Mouse (Mus musculus) intestine, embryonic 16.5 days (tissue): ENCODE measurements around the gene Galns. TPM values are rescaled to one million over a fixed set of nuclear protein-coding genes. Genes with fewer than 3 reads are reported as not detected.

Experiments used
- ATAC-seq: fragments of 200-750 bp; cut with Nextera tagmentation; 2 replicates; pipeline ENCODE4 v1.8.0; 2017; ENCODE audit warnings: moderate TSS enrichment, moderate library complexity
- H3K27ac ChIP-seq: fragments of 300-500 bp; sonication (generic); 2 replicates; pipeline ENCODE4 v1.5.1; 2014; ENCODE audit warnings: mild to moderate bottlenecking, low read length
- H3K27me3 ChIP-seq: fragments of 300-500 bp; sonication (generic); replicated peaks from 2 replicates; pipeline ENCODE4 v1.6.1; 2014; ENCODE audit warnings: low read length, control low read depth, mixed read lengths; ENCODE audit not compliant: control insufficient read depth, insufficient read depth
- H3K36me3 ChIP-seq: fragments of 300-500 bp; sonication (generic); 2 replicates; pipeline ENCODE4 v1.6.1; 2014; ENCODE audit warnings: low read length, control low read depth; ENCODE audit not compliant: control insufficient read depth, insufficient read depth
- H3K4me1 ChIP-seq: fragments of 300-500 bp; sonication (generic); 2 replicates; pipeline ENCODE4 v1.6.1; 2014; ENCODE audit warnings: low read length, control low read depth, mixed read lengths; ENCODE audit not compliant: control insufficient read depth, insufficient read depth
- H3K4me2 ChIP-seq: fragments of 300-500 bp; sonication (generic); 2 replicates; pipeline ENCODE4 v1.6.1; 2014; ENCODE audit warnings: low read depth, low read length, control low read depth
- H3K4me3 ChIP-seq: fragments of 300-500 bp; sonication (generic); 2 replicates; pipeline ENCODE4 v1.5.1; 2014; ENCODE audit warnings: mild to moderate bottlenecking, low read length
- H3K9ac ChIP-seq: fragments of 300-500 bp; sonication (generic); 2 replicates; pipeline ENCODE4 v1.6.1; 2014; ENCODE audit warnings: low read depth, low read length
- H3K9me3 ChIP-seq: fragments of 300-500 bp; sonication (generic); 2 replicates; pipeline ENCODE4 v1.6.1; 2016; ENCODE audit warnings: low read length, control low read depth; ENCODE audit not compliant: control insufficient read depth
- WGBS: fragments of 180-500 bp; shearing (Covaris S2); extraction: QIAGEN DNeasy Blood & Tissue Kit; methylation state at CpG from one replicate; pipeline ENCODE4 v1.1.7; 2014; 5-methylcytosine and 5-hydroxymethylcytosine counted together
- polyA plus RNA-seq: library from polyadenylated mRNA; unstranded; fragments of >200 nt; fragmentation: Nextera tagmentation; extraction: Ambion mirVana; gene quantifications from 2 replicates; pipeline ENCODE4 v1.2.1, GENCODE M21; 2015

The Galns gene
- polyA plus RNA-seq, 1 experiment from 2014 or later, result 22.4 TPM

GRCm38 (mm10) chr8:122606810-122607209 is 4.5 kb downstream of the Galns start:
- 86% methylated on average over 11 of the region's 12 CpGs for WGBS
- Histone ChIP-seq H3K4me1 (peaks cover 8% of the 10 kb centered on the region), H3K4me3 (no peak overlapping the region), H3K4me2 (no peak overlapping the region), H3K36me3 (no peaks in the 10 kb centered on the region), H3K27me3 (no peaks in the 10 kb centered on the region), H3K9me3 (no peaks in the 10 kb centered on the region), H3K9ac (no peak overlapping the region), H3K27ac (no peak overlapping the region)
- ATAC-seq, result no peak

- H3K27me3 ChIP-seq, result no peaks in the 10 kb centered on the region
- no peak for ATAC-seq
- 77% methylated on average over 4 of the region's 4 CpGs for WGBS
- H3K9me3 ChIP-seq, result no peaks in the 10 kb centered on the region
- no peak overlapping the region for H3K4me3 ChIP-seq
- peaks cover 3% of the 10 kb centered on the region for H3K4me1 ChIP-seq
- H3K36me3 ChIP-seq, result no peaks in the 10 kb centered on the region
- no peak overlapping the region for H3K9ac ChIP-seq
- H3K27ac ChIP-seq, result no peak overlapping the region; the same call in 1 of the 2 replicates
- no peak overlapping the region for H3K4me2 ChIP-seq
Measured at GRCm38 (mm10) chr8:122605367-122605766, 5.9 kb downstream of the Galns start.

GRCm38 (mm10) chr8:122604640-122605039 is 6.6 kb downstream of the Galns start:
- Histone ChIP-seq H3K27me3 (no peaks in the 10 kb centered on the region), H3K9me3 (no peaks in the 10 kb centered on the region), H3K36me3 (no peaks in the 10 kb centered on the region), H3K4me1 (no peaks in the 10 kb centered on the region), H3K4me2 (no peak overlapping the region), H3K9ac (no peak overlapping the region; the same call in 1 of the 2 replicates), H3K27ac (peak overlapping the region; percentile 66), H3K4me3 (no peak overlapping the region)
- ATAC-seq, result peak; percentile 75
- WGBS, result 33% methylated on average over 1 of the region's 1 CpGs

GRCm38 (mm10) chr8:122600666-122601065 is 10.6 kb downstream of the Galns start:
- H3K4me3 ChIP-seq, result no peak overlapping the region
- no peaks in the 10 kb centered on the region for H3K27me3 ChIP-seq
- 95% methylated on average over 9 of the region's 9 CpGs for WGBS
- no peak for ATAC-seq
- H3K9ac ChIP-seq, result no peak overlapping the region
- no peaks in the 10 kb centered on the region for H3K36me3 ChIP-seq
- no peak overlapping the region for H3K27ac ChIP-seq
- no peaks in the 10 kb centered on the region for H3K9me3 ChIP-seq
- no peak overlapping the region for H3K4me2 ChIP-seq
- no peaks in the 10 kb centered on the region for H3K4me1 ChIP-seq

GRCm38 (mm10) chr8:122596031-122596430 is 15.2 kb downstream of the Galns start:
- Histone ChIP-seq H3K27me3 (no peaks in the 10 kb centered on the region), H3K27ac (no peak overlapping the region), H3K9me3 (no peaks in the 10 kb centered on the region), H3K9ac (no peak overlapping the region), H3K36me3 (no peaks in the 10 kb centered on the region), H3K4me2 (no peak overlapping the region), H3K4me3 (no peak overlapping the region), H3K4me1 (no peaks in the 10 kb centered on the region)
- WGBS, result 74% methylated on average over 4 of the region's 4 CpGs
- ATAC-seq, result no peak

- no peak for ATAC-seq
- H3K36me3 ChIP-seq, result no peaks in the 10 kb centered on the region
- H3K27me3 ChIP-seq, result no peaks in the 10 kb centered on the region
Measured at GRCm38 (mm10) chr8:122593783-122594507, 17.3 kb downstream of the Galns start.

GRCm38 (mm10) chr8:122593240-122593639 is 18.0 kb downstream of the Galns start:
- H3K4me2 ChIP-seq, result no peak overlapping the region
- H3K4me3 ChIP-seq, result no peak overlapping the region
- H3K27ac ChIP-seq, result no peak overlapping the region
- no peaks in the 10 kb centered on the region for H3K4me1 ChIP-seq
- no peaks in the 10 kb centered on the region for H3K36me3 ChIP-seq
- no peak for ATAC-seq
- 64% methylated on average over 12 of the region's 12 CpGs for WGBS
- no peak overlapping the region for H3K9ac ChIP-seq
- H3K9me3 ChIP-seq, result no peaks in the 10 kb centered on the region
- H3K27me3 ChIP-seq, result no peaks in the 10 kb centered on the region

More at GRCm38 (mm10) chr8:122593783-122594507, 17.3 kb downstream of the Galns start:
- 81% methylated on average over 19 of the region's 19 CpGs for WGBS
- Histone ChIP-seq H3K4me1 (no peaks in the 10 kb centered on the region), H3K4me3 (no peak overlapping the region), H3K9ac (no peak overlapping the region), H3K4me2 (no peak overlapping the region), H3K27ac (no peak overlapping the region), H3K9me3 (no peaks in the 10 kb centered on the region)

GRCm38 (mm10) chr8:122586749-122587148 is 24.5 kb downstream of the Galns start:
- 57% methylated on average over 10 of the region's 10 CpGs for WGBS
- Histone ChIP-seq H3K4me2 (peak overlapping the region; percentile 19; the same call in 1 of the 2 replicates), H3K27me3 (no peaks in the 10 kb centered on the region), H3K9ac (peak overlapping the region; percentile 31; the same call in 1 of the 2 replicates), H3K36me3 (no peaks in the 10 kb centered on the region), H3K27ac (peak overlapping the region; percentile 95), H3K4me1 (peaks cover 23% of the 10 kb centered on the region), H3K9me3 (no peaks in the 10 kb centered on the region), H3K4me3 (no peak overlapping the region)
- peak; percentile 55 for ATAC-seq

- Histone ChIP-seq H3K4me2 (0 out of 2 replicates have a peak overlapping the region, but pooled peaks have one; percentile 26), H3K27me3 (no peaks in the 10 kb centered on the region), H3K9me3 (no peaks in the 10 kb centered on the region), H3K9ac (peak overlapping the region; percentile 59; the same call in 1 of the 2 replicates), H3K36me3 (no peaks in the 10 kb centered on the region), H3K4me1 (peaks cover 23% of the 10 kb centered on the region), H3K4me3 (no peak overlapping the region), H3K27ac (peak overlapping the region; percentile 95)
- WGBS, result 63% methylated on average over 7 of the region's 7 CpGs
- no peak for ATAC-seq
Measured at GRCm38 (mm10) chr8:122586171-122586570, 25.1 kb downstream of the Galns start.
